Mouse (Mus musculus) erythroblast, embryonic 14.5 days (primary cell): ENCODE results near the gene Them7. TPM values are rescaled to one million over a fixed set of nuclear protein-coding genes. Genes with fewer than 3 reads are reported as not detected.

Source experiments
- H3K27me3 ChIP-seq: 2 replicates; pipeline ENCODE4 v1.6.1; 2012; ENCODE audit warnings: inconsistent platforms; ENCODE audit not compliant: control insufficient read depth
- H3K36me3 ChIP-seq: 2 replicates; pipeline ENCODE4 v1.6.1; 2012; ENCODE audit warnings: mild to moderate bottlenecking, inconsistent platforms; ENCODE audit not compliant: control insufficient read depth
- H3K4me1 ChIP-seq: 2 replicates; pipeline ENCODE4 v1.6.1; 2012; ENCODE audit warnings: inconsistent platforms; ENCODE audit not compliant: control insufficient read depth
- H3K4me3 ChIP-seq: replicated peaks from 2 replicates; pipeline ENCODE3; 2012; ENCODE audit warnings: moderate library complexity, mild to moderate bottlenecking, inconsistent platforms
- H3K9me3 ChIP-seq: 2 replicates; pipeline ENCODE4 v1.6.1; 2012; ENCODE audit warnings: low read length, inconsistent platforms, mixed read lengths; ENCODE audit not compliant: control insufficient read depth
- GATA1 ChIP-seq: IDR thresholded peaks from 2 replicates; pipeline ENCODE4 v1.6.1; 2012; ENCODE audit warnings: low read length, inconsistent platforms, mixed read lengths
- TAL1 ChIP-seq: IDR thresholded peaks from 3 replicates; pipeline ENCODE4 v1.6.1; 2012; ENCODE audit warnings: low read length, inconsistent platforms, mixed read lengths
- polyA plus RNA-seq: library from polyadenylated mRNA; stranded (reverse); fragments of >175 nt; gene quantifications from 2 replicates; pipeline ENCODE4 v1.2.3, GENCODE M21; 2012

Gene Them7
- polyA plus RNA-seq, 1 experiment = not detected

GRCm38 (mm10) chr2:105339993-105340392 lies 115.9 kb downstream of the Them7 start:
- no peaks in the 10 kb centered on the region for H3K36me3 ChIP-seq
- no peak for TF ChIP-seq TAL1
- TF ChIP-seq GATA1 = no peak

GRCm38 (mm10) chr2:105348886-105349285 lies 124.8 kb downstream of the Them7 start:
- H3K4me1 ChIP-seq = no peaks in the 10 kb centered on the region
- H3K4me3 ChIP-seq = no peak overlapping the region
- no peaks in the 10 kb centered on the region for H3K9me3 ChIP-seq
- no peaks in the 10 kb centered on the region for H3K36me3 ChIP-seq
- H3K27me3 ChIP-seq = no peaks in the 10 kb centered on the region
- TF ChIP-seq TAL1 (no peak), GATA1 (no peak)

More at GRCm38 (mm10) chr2:105339993-105340392, 115.9 kb downstream of the Them7 start:
- no peaks in the 10 kb centered on the region for H3K27me3 ChIP-seq
- H3K9me3 ChIP-seq = no peaks in the 10 kb centered on the region
- no peaks in the 10 kb centered on the region for H3K4me1 ChIP-seq
- H3K4me3 ChIP-seq = no peak overlapping the region

GRCm38 (mm10) chr2:105356791-105357190 lies 132.7 kb downstream of the Them7 start:
- no peaks in the 10 kb centered on the region for H3K27me3 ChIP-seq
- no peak overlapping the region for H3K4me3 ChIP-seq
- H3K9me3 ChIP-seq = no peaks in the 10 kb centered on the region
- no peaks in the 10 kb centered on the region for H3K36me3 ChIP-seq
- no peak for TF ChIP-seq TAL1
- no peak for TF ChIP-seq GATA1
- no peaks in the 10 kb centered on the region for H3K4me1 ChIP-seq

- Histone ChIP-seq H3K9me3 (no peaks in the 10 kb centered on the region), H3K27me3 (no peaks in the 10 kb centered on the region), H3K36me3 (no peaks in the 10 kb centered on the region), H3K4me3 (no peak overlapping the region), H3K4me1 (no peaks in the 10 kb centered on the region)
- TF ChIP-seq GATA1 (no peak), TAL1 (no peak)
Observed at GRCm38 (mm10) chr2:105358040-105358439, 133.9 kb downstream of the Them7 start.

GRCm38 (mm10) chr2:105367623-105368022 lies 143.5 kb downstream of the Them7 start:
- TF ChIP-seq GATA1 (no peak), TAL1 (no peak)
- H3K4me1 ChIP-seq = no peaks in the 10 kb centered on the region
- H3K9me3 ChIP-seq = no peaks in the 10 kb centered on the region
- no peaks in the 10 kb centered on the region for H3K36me3 ChIP-seq
- H3K27me3 ChIP-seq = peaks cover 16% of the 10 kb centered on the region
- H3K4me3 ChIP-seq = no peak overlapping the region

GRCm38 (mm10) chr2:105370240-105370639 lies 146.1 kb downstream of the Them7 start:
- H3K27me3 ChIP-seq = peaks cover 17% of the 10 kb centered on the region
- H3K36me3 ChIP-seq = no peaks in the 10 kb centered on the region
- no peaks in the 10 kb centered on the region for H3K9me3 ChIP-seq
- H3K4me1 ChIP-seq = no peaks in the 10 kb centered on the region
- H3K4me3 ChIP-seq = no peak overlapping the region
- no peak for TF ChIP-seq TAL1
- no peak for TF ChIP-seq GATA1

- TF ChIP-seq TAL1 = no peak
- TF ChIP-seq GATA1 = no peak
- no peaks in the 10 kb centered on the region for H3K36me3 ChIP-seq
Observed at GRCm38 (mm10) chr2:105370698-105371097, 146.6 kb downstream of the Them7 start.

GRCm38 (mm10) chr2:105372156-105372555 lies 148.0 kb downstream of the Them7 start:
- no peak for TF ChIP-seq TAL1
- TF ChIP-seq GATA1 = no peak
- no peaks in the 10 kb centered on the region for H3K36me3 ChIP-seq

More at GRCm38 (mm10) chr2:105370698-105371097, 146.6 kb downstream of the Them7 start:
- Histone ChIP-seq H3K4me1 (no peaks in the 10 kb centered on the region), H3K4me3 (no peak overlapping the region), H3K27me3 (peaks cover 17% of the 10 kb centered on the region), H3K9me3 (no peaks in the 10 kb centered on the region)

GRCm38 (mm10) chr2:105372727-105373126 lies 148.6 kb downstream of the Them7 start:
- TF ChIP-seq TAL1 = no peak
- TF ChIP-seq GATA1 = no peak
- Histone ChIP-seq H3K36me3 (no peaks in the 10 kb centered on the region), H3K27me3 (peaks cover 17% of the 10 kb centered on the region), H3K9me3 (no peaks in the 10 kb centered on the region), H3K4me1 (no peaks in the 10 kb centered on the region), H3K4me3 (no peak overlapping the region)

More at GRCm38 (mm10) chr2:105372156-105372555, 148.0 kb downstream of the Them7 start:
- Histone ChIP-seq H3K4me1 (no peaks in the 10 kb centered on the region), H3K27me3 (peaks cover 17% of the 10 kb centered on the region), H3K9me3 (no peaks in the 10 kb centered on the region), H3K4me3 (no peak overlapping the region)

- Histone ChIP-seq H3K9me3 (no peaks in the 10 kb centered on the region), H3K4me1 (peaks cover 2% of the 10 kb centered on the region; the same call in 1 of the 2 replicates), H3K36me3 (no peaks in the 10 kb centered on the region), H3K4me3 (no peak overlapping the region), H3K27me3 (peaks cover 17% of the 10 kb centered on the region)
- TF ChIP-seq TAL1 (no peak), GATA1 (no peak)
Observed at GRCm38 (mm10) chr2:105373658-105374057, 149.5 kb downstream of the Them7 start.
